Mouse (Mus musculus): ENCODE results near the gene Dnajb14.
"Not testable (repeated sequence)": the region's sequence is repeated elsewhere in the genome, so short reads cannot be mapped to it uniquely, and the experiment has no call there.

The Dnajb14 gene

GRCm38 (mm10) chr3:137940757-137941156, 73.3 kb downstream of the Dnajb14 start:
- in situ Hi-C loops (cut with MboI; ENCODE audit: low pct_unique_long_range_greater_than_20kb in 1 of 2, low sequenced_read_pairs in 2 of 2, unreplicated experiment in 1 of 2) = no loop called here

- in situ Hi-C loops (cut with MboI; ENCODE audit: low pct_unique_long_range_greater_than_20kb in 1 of 2, low sequenced_read_pairs in 2 of 2, unreplicated experiment in 1 of 2) = no loop called here
Observed at GRCm38 (mm10) chr3:137941555-137941954, 74.1 kb downstream of the Dnajb14 start.

GRCm38 (mm10) chr3:137942098-137942622, 74.7 kb downstream of the Dnajb14 start:
- in situ Hi-C loops (cut with MboI; ENCODE audit: low pct_unique_long_range_greater_than_20kb in 1 of 2, low sequenced_read_pairs in 2 of 2, unreplicated experiment in 1 of 2) = no loop called here

GRCm38 (mm10) chr3:137943737-137944154, 76.3 kb downstream of the Dnajb14 start:
- in situ Hi-C loops (cut with MboI; ENCODE audit: low pct_unique_long_range_greater_than_20kb in 1 of 2, low sequenced_read_pairs in 2 of 2, unreplicated experiment in 1 of 2) = no loop called here

GRCm38 (mm10) chr3:137946827-137947226, 79.4 kb downstream of the Dnajb14 start:
- in situ Hi-C loops (cut with MboI; ENCODE audit: low pct_unique_long_range_greater_than_20kb in 1 of 2, low sequenced_read_pairs in 2 of 2, unreplicated experiment in 1 of 2) = no loop called here

- in situ Hi-C loops (cut with MboI; ENCODE audit: low pct_unique_long_range_greater_than_20kb in 1 of 2, low sequenced_read_pairs in 2 of 2, unreplicated experiment in 1 of 2) = no loop called here
Observed at GRCm38 (mm10) chr3:137947525-137947924, 80.0 kb downstream of the Dnajb14 start.

- in situ Hi-C loops (cut with MboI; ENCODE audit: low pct_unique_long_range_greater_than_20kb in 1 of 2, low sequenced_read_pairs in 2 of 2, unreplicated experiment in 1 of 2) = no loop called here
Observed at GRCm38 (mm10) chr3:137950191-137950885, 82.9 kb downstream of the Dnajb14 start.

- in situ Hi-C loops (cut with MboI; ENCODE audit: low pct_unique_long_range_greater_than_20kb in 1 of 2, low sequenced_read_pairs in 2 of 2, unreplicated experiment in 1 of 2) = not testable (repeated sequence)
Observed at GRCm38 (mm10) chr3:137951302-137951701, 83.8 kb downstream of the Dnajb14 start.

- in situ Hi-C loops (cut with MboI; ENCODE audit: low pct_unique_long_range_greater_than_20kb in 1 of 2, low sequenced_read_pairs in 2 of 2, unreplicated experiment in 1 of 2) = no loop called here
Observed at GRCm38 (mm10) chr3:137951819-137952218, 84.3 kb downstream of the Dnajb14 start.

GRCm38 (mm10) chr3:137952225-137952913, 84.9 kb downstream of the Dnajb14 start:
- in situ Hi-C loops (cut with MboI; ENCODE audit: low pct_unique_long_range_greater_than_20kb in 1 of 2, low sequenced_read_pairs in 2 of 2, unreplicated experiment in 1 of 2) = no loop called here

- in situ Hi-C loops (cut with MboI; ENCODE audit: low pct_unique_long_range_greater_than_20kb in 1 of 2, low sequenced_read_pairs in 2 of 2, unreplicated experiment in 1 of 2) = no loop called here
Observed at GRCm38 (mm10) chr3:137952914-137953880, 85.7 kb downstream of the Dnajb14 start.

- in situ Hi-C loops (cut with MboI; ENCODE audit: low pct_unique_long_range_greater_than_20kb in 1 of 2, low sequenced_read_pairs in 2 of 2, unreplicated experiment in 1 of 2) = no loop called here
Observed at GRCm38 (mm10) chr3:137954256-137954916, 86.9 kb downstream of the Dnajb14 start.

GRCm38 (mm10) chr3:137955560-137956081, 88.1 kb downstream of the Dnajb14 start:
- in situ Hi-C loops (cut with MboI; ENCODE audit: low pct_unique_long_range_greater_than_20kb in 1 of 2, low sequenced_read_pairs in 2 of 2, unreplicated experiment in 1 of 2) = no loop called here

GRCm38 (mm10) chr3:137957864-137958263, 90.4 kb downstream of the Dnajb14 start:
- in situ Hi-C loops (cut with MboI; ENCODE audit: low pct_unique_long_range_greater_than_20kb in 1 of 2, low sequenced_read_pairs in 2 of 2, unreplicated experiment in 1 of 2) = no loop called here

- in situ Hi-C loops (cut with MboI; ENCODE audit: low pct_unique_long_range_greater_than_20kb in 1 of 2, low sequenced_read_pairs in 2 of 2, unreplicated experiment in 1 of 2) = no loop called here
Observed at GRCm38 (mm10) chr3:137958352-137958751, 90.9 kb downstream of the Dnajb14 start.

GRCm38 (mm10) chr3:137959456-137959855, 92.0 kb downstream of the Dnajb14 start:
- in situ Hi-C loops (cut with MboI; ENCODE audit: low pct_unique_long_range_greater_than_20kb in 1 of 2, low sequenced_read_pairs in 2 of 2, unreplicated experiment in 1 of 2) = no loop called here

- in situ Hi-C loops (cut with MboI; ENCODE audit: low pct_unique_long_range_greater_than_20kb in 1 of 2, low sequenced_read_pairs in 2 of 2, unreplicated experiment in 1 of 2) = no loop called here
Observed at GRCm38 (mm10) chr3:137961736-137962385, 94.4 kb downstream of the Dnajb14 start.

GRCm38 (mm10) chr3:137963508-137963907, 96.0 kb downstream of the Dnajb14 start:
- in situ Hi-C loops (cut with MboI; ENCODE audit: low pct_unique_long_range_greater_than_20kb in 1 of 2, low sequenced_read_pairs in 2 of 2, unreplicated experiment in 1 of 2) = no loop called here
